Mouse (Mus musculus): ENCODE measurements at regions not wholly inside any gene's neighbourhood (a gene's known extent, or its start where the extent isn't known, plus 50 kb on each side); places are given as distances from the start of the nearest gene placed in this dataset.

- TF ChIP-seq CTCF (IDR thresholded peaks at IDR 0.05; ENCODE audit: low read depth) = no peak
- no peak for TF ChIP-seq EP300 (IDR thresholded peaks at IDR 0.05; ENCODE audit: low read depth)
Observed at GRCm38 (mm10) chr9:101694054-101694453, 167.6 kb upstream of the 9630041A04Rik start.

All from liver, embryonic 14.5 days (tissue).